Mouse (Mus musculus): Measurements from ENCODE around the gene Sema4c. TPM values are rescaled to one million over a fixed set of nuclear protein-coding genes. Genes with fewer than 3 reads are reported as not detected.

Gene Sema4c
- 29.3 and 29.4 TPM in 2 replicates for polyA plus RNA-seq (2016; fragmentation: Nextera tagmentation; extraction: Ambion mirVana)

- peak within 1 kb of the TSS; percentile 81 for H3K4me2 ChIP-seq (replicated peaks)
- peaks cover 43% of the 10 kb centered on the region for H3K4me1 ChIP-seq
- H3K27me3 ChIP-seq: no peaks in the 10 kb centered on the region
- peaks cover 20% of the 10 kb centered on the region for H3K36me3 ChIP-seq
- ATAC-seq (ENCODE audit: insufficient number of reproducible peaks, insufficient read depth, low FRiP score, low TSS enrichment): peak; percentile 50
- H3K9me3 ChIP-seq: no peaks in the 10 kb centered on the region
- under 1% methylated on average over 69 of the region's 69 CpGs for WGBS
- H3K9ac ChIP-seq: peak within 1 kb of the TSS; percentile 95
- H3K4me3 ChIP-seq: peak within 1 kb of the TSS; percentile 84
- peak within 1 kb of the TSS; percentile 99 for H3K27ac ChIP-seq
These were observed at the start of gene Sema4c for GRCm38 (mm10) chr1:36558031-36558993. TSS of gene Sema4c (minus strand) at chr1:36558349.

- no peak for ATAC-seq (ENCODE audit: insufficient number of reproducible peaks, insufficient read depth, low FRiP score, low TSS enrichment)
- 66% methylated on average over 7 of the region's 7 CpGs for WGBS
- no peaks in the 10 kb centered on the region for H3K27me3 ChIP-seq
- H3K4me3 ChIP-seq: no peak overlapping the region
- H3K27ac ChIP-seq: no peak overlapping the region
- H3K9ac ChIP-seq: no peak overlapping the region
- no peaks in the 10 kb centered on the region for H3K36me3 ChIP-seq
- H3K4me2 ChIP-seq (replicated peaks): no peak overlapping the region
- H3K9me3 ChIP-seq: no peaks in the 10 kb centered on the region
- peaks cover 8% of the 10 kb centered on the region; the same call in 1 of the 2 replicates for H3K4me1 ChIP-seq
These were observed 48.8 kb upstream of the Sema4c start for GRCm38 (mm10) chr1:36606951-36607350.

- ATAC-seq (ENCODE audit: insufficient number of reproducible peaks, insufficient read depth, low FRiP score, low TSS enrichment): no peak
- WGBS: 75% methylated on average over 12 of the region's 12 CpGs
- Histone ChIP-seq H3K27ac (no peak overlapping the region), H3K4me1 (no peaks in the 10 kb centered on the region), H3K4me2 (replicated peaks) (no peak overlapping the region), H3K36me3 (no peaks in the 10 kb centered on the region), H3K9me3 (no peaks in the 10 kb centered on the region), H3K27me3 (no peaks in the 10 kb centered on the region), H3K9ac (no peak overlapping the region), H3K4me3 (no peak overlapping the region)
These were observed 46.4 kb upstream of the Sema4c start for GRCm38 (mm10) chr1:36604254-36605156.

- no peak overlapping the region for H3K4me3 ChIP-seq
- no peaks in the 10 kb centered on the region for H3K9me3 ChIP-seq
- H3K27me3 ChIP-seq: no peaks in the 10 kb centered on the region
- no peak overlapping the region for H3K27ac ChIP-seq
- no peaks in the 10 kb centered on the region for H3K36me3 ChIP-seq
- 76% methylated on average over 9 of the region's 9 CpGs for WGBS
- no peaks in the 10 kb centered on the region for H3K4me1 ChIP-seq
- no peak for ATAC-seq (ENCODE audit: insufficient number of reproducible peaks, insufficient read depth, low FRiP score, low TSS enrichment)
- no peak overlapping the region for H3K4me2 ChIP-seq (replicated peaks)
- H3K9ac ChIP-seq: no peak overlapping the region
These were observed 45.2 kb upstream of the Sema4c start for GRCm38 (mm10) chr1:36603361-36603760.

- ATAC-seq (ENCODE audit: insufficient number of reproducible peaks, insufficient read depth, low FRiP score, low TSS enrichment): no peak
- 62% methylated on average over 4 of the region's 4 CpGs for WGBS
- no peak overlapping the region for H3K4me2 ChIP-seq (replicated peaks)
These were observed 44.1 kb upstream of the Sema4c start for GRCm38 (mm10) chr1:36602271-36602670.

GRCm38 (mm10) chr1:36598411-36598810 is 40.3 kb upstream of the Sema4c start:
- WGBS: 66% methylated on average over 2 of the region's 2 CpGs
- peaks cover 11% of the 10 kb centered on the region; the same call in 1 of the 2 replicates for H3K4me1 ChIP-seq
- H3K27ac ChIP-seq: no peak overlapping the region
- H3K27me3 ChIP-seq: no peaks in the 10 kb centered on the region
- no peaks in the 10 kb centered on the region for H3K36me3 ChIP-seq
- no peak overlapping the region for H3K4me2 ChIP-seq (replicated peaks)
- no peak overlapping the region for H3K9ac ChIP-seq
- H3K9me3 ChIP-seq: no peaks in the 10 kb centered on the region
- no peak overlapping the region for H3K4me3 ChIP-seq
- no peak for ATAC-seq (ENCODE audit: insufficient number of reproducible peaks, insufficient read depth, low FRiP score, low TSS enrichment)

More at GRCm38 (mm10) chr1:36602271-36602670, 44.1 kb upstream of the Sema4c start:
- Histone ChIP-seq H3K36me3 (no peaks in the 10 kb centered on the region), H3K9me3 (no peaks in the 10 kb centered on the region), H3K27me3 (no peaks in the 10 kb centered on the region), H3K9ac (no peak overlapping the region), H3K27ac (no peak overlapping the region), H3K4me1 (no peaks in the 10 kb centered on the region), H3K4me3 (no peak overlapping the region)

- Histone ChIP-seq H3K4me3 (no peak overlapping the region), H3K4me1 (peaks cover 11% of the 10 kb centered on the region; the same call in 1 of the 2 replicates), H3K27me3 (no peaks in the 10 kb centered on the region), H3K4me2 (replicated peaks) (no peak overlapping the region), H3K27ac (0 out of 2 replicates have a peak overlapping the region, but pooled peaks have one; percentile 9), H3K9me3 (no peaks in the 10 kb centered on the region), H3K9ac (no peak overlapping the region), H3K36me3 (no peaks in the 10 kb centered on the region)
- WGBS: 34% methylated on average over 4 of the region's 4 CpGs
- ATAC-seq (ENCODE audit: insufficient number of reproducible peaks, insufficient read depth, low FRiP score, low TSS enrichment): no peak
These were observed 38.0 kb upstream of the Sema4c start for GRCm38 (mm10) chr1:36596114-36596513.

GRCm38 (mm10) chr1:36595167-36595931 is 37.2 kb upstream of the Sema4c start:
- no peak for ATAC-seq (ENCODE audit: insufficient number of reproducible peaks, insufficient read depth, low FRiP score, low TSS enrichment)
- Histone ChIP-seq H3K27me3 (no peaks in the 10 kb centered on the region), H3K9ac (no peak overlapping the region; the same call in 1 of the 2 replicates), H3K4me2 (replicated peaks) (no peak overlapping the region), H3K9me3 (no peaks in the 10 kb centered on the region), H3K27ac (no peak overlapping the region; the same call in 1 of the 2 replicates), H3K36me3 (no peaks in the 10 kb centered on the region), H3K4me1 (peaks cover 15% of the 10 kb centered on the region; the same call in 1 of the 2 replicates), H3K4me3 (no peak overlapping the region)
- 50% methylated on average over 10 of the region's 10 CpGs for WGBS

- no peak overlapping the region for H3K27ac ChIP-seq
- H3K36me3 ChIP-seq: no peaks in the 10 kb centered on the region
- 11% methylated on average over 1 of the region's 1 CpGs for WGBS
- no peaks in the 10 kb centered on the region for H3K27me3 ChIP-seq
- H3K4me2 ChIP-seq (replicated peaks): no peak overlapping the region
- no peaks in the 10 kb centered on the region for H3K9me3 ChIP-seq
- no peak overlapping the region for H3K9ac ChIP-seq
- no peak overlapping the region for H3K4me3 ChIP-seq
- H3K4me1 ChIP-seq: peaks cover 35% of the 10 kb centered on the region
- ATAC-seq (ENCODE audit: insufficient number of reproducible peaks, insufficient read depth, low FRiP score, low TSS enrichment): no peak
These were observed 35.0 kb upstream of the Sema4c start for GRCm38 (mm10) chr1:36593099-36593498.

GRCm38 (mm10) chr1:36591408-36591807 is 33.3 kb upstream of the Sema4c start:
- Histone ChIP-seq H3K4me1 (peaks cover 49% of the 10 kb centered on the region), H3K4me3 (no peak overlapping the region), H3K9me3 (no peaks in the 10 kb centered on the region), H3K4me2 (replicated peaks) (no peak overlapping the region), H3K9ac (no peak overlapping the region), H3K36me3 (no peaks in the 10 kb centered on the region), H3K27me3 (no peaks in the 10 kb centered on the region), H3K27ac (no peak overlapping the region)
- no peak for ATAC-seq (ENCODE audit: insufficient number of reproducible peaks, insufficient read depth, low FRiP score, low TSS enrichment)
- 81% methylated on average over 2 of the region's 2 CpGs for WGBS

GRCm38 (mm10) chr1:36590664-36591063 is 32.5 kb upstream of the Sema4c start:
- Histone ChIP-seq H3K9ac (no peak overlapping the region), H3K9me3 (no peaks in the 10 kb centered on the region), H3K36me3 (no peaks in the 10 kb centered on the region), H3K27me3 (no peaks in the 10 kb centered on the region), H3K27ac (no peak overlapping the region), H3K4me2 (replicated peaks) (no peak overlapping the region), H3K4me1 (peaks cover 51% of the 10 kb centered on the region), H3K4me3 (no peak overlapping the region)
- 60% methylated on average over 9 of the region's 9 CpGs for WGBS
- ATAC-seq (ENCODE audit: insufficient number of reproducible peaks, insufficient read depth, low FRiP score, low TSS enrichment): no peak

Data from embryonic facial prominence, embryonic 12.5 days (tissue).